In the genomic region with DNA sequence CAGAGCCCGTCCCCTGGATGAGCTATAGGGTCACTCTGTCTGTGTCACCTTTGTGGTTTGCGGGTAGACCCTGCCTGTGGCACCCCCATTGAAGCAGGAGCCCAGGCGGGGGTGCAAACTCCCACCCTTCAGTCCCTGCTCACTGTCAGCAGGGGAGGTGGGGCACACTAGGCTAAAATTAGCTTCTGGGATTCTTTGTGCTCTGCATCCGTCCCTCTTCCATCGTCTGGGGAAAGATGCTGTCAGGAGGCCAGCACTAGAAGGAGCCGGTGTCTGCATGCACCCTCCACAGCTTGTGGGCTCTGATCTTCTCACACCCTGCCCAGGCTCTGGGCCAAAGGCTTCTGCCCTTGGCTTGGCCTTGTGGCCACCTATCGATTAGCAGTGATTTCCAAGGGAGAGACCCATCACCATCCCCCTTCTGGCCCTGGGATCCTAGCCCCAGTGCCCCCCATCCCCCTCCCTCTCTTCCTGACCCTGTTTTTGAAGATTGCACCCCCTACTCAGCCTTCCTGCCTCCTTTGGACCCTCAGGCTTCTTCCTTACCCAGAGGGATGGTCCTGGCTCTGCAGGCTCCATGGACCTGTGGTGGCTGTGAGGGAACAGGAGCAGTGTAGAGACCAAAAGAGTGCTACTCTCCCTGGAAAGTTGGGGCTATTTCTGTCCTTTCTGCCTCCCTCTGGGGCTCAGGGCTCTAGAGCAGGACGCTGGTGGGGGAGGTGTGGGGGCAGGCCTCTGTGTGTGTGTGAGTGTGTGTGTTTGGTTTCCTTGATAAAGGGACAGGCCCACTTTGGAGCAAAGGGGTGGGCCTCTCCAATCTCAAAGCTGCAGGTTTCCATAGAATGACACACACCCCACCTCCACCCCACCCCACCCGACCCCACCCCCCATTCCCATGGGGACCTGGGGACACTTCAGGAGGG, we compare ENCODE assay signal across 14 mouse cellular contexts. TPM values are rescaled to one million over a fixed set of nuclear protein-coding genes. Genes with fewer than 3 reads are reported as not detected.
DNase-seq lines count a peak whose midpoint lies in the region; ATAC-seq and TF ChIP-seq lines count a peak whose summit lies in the region.
"Had no signal": no experiment of that assay in that cellular context is flagged by ENCODE, and none has a peak within 500 bp of the region (broad histone marks: within the 10 kb centered on the region; RNA-seq: fewer than 3 reads in every experiment).

No protein-coding gene starts in this region.

- no peaks in the 10 kb centered on the region for H3K79me2 ChIP-seq in CH12.LX (replicated peaks; ENCODE audit: control insufficient read depth, extremely low read depth, insufficient read depth, poor library complexity, severe bottlenecking)

- TF ChIP-seq CTCF in CH12.LX (conservative IDR thresholded peaks at IDR 0.05 in 1 of 2, IDR thresholded peaks at IDR 0.05 in 1 of 2; ENCODE audit: low read depth in 2 of 2, low read length in 2 of 2): no peak
- TF ChIP-seq CTCF in layer of hippocampus, adult 2 months (conservative IDR thresholded peaks at IDR 0.05): no peak

- no peak overlapping the region for H3K9ac ChIP-seq in hindbrain, embryonic 16.5 days (ENCODE audit: low read depth, low read length)
- no peak overlapping the region for H3K9ac ChIP-seq in CH12.LX (ENCODE audit: insufficient read depth, low read depth)

- peak overlapping the region; percentile 21; the same call in 1 of the 2 replicates for H3K4me3 ChIP-seq in hindbrain, embryonic 10.5 days
- H3K4me3 ChIP-seq in hindbrain, embryonic 16.5 days (ENCODE audit: low read length): no peak overlapping the region
- H3K4me3 ChIP-seq in CH12.LX (replicated peaks in 1 of 3; ENCODE audit: low read depth in 2 of 3, low read length in 2 of 3, poor library complexity in 1 of 3): no peak overlapping the region
- no peak overlapping the region for H3K4me3 ChIP-seq in layer of hippocampus, adult 2 months

- no peak for ATAC-seq in hindbrain, embryonic 16.5 days

- peak overlapping the region; percentile 73 for H3K27ac ChIP-seq in hindbrain, embryonic 10.5 days
- H3K27ac ChIP-seq in hindbrain, embryonic 16.5 days (ENCODE audit: low read depth, low read length): no peak overlapping the region
- no peak overlapping the region for H3K27ac ChIP-seq in CH12.LX (ENCODE audit: insufficient read depth, low read depth)
- no peak overlapping the region for H3K27ac ChIP-seq in layer of hippocampus, adult 2 months

- H3K4me1 ChIP-seq in hindbrain, embryonic 10.5 days (replicated peaks): peaks cover 28% of the 10 kb centered on the region
- no peaks in the 10 kb centered on the region for H3K4me1 ChIP-seq in hindbrain, embryonic 16.5 days (ENCODE audit: control insufficient read depth, insufficient read depth, low read depth, low read length)
- peaks cover 5 to 21% of the 10 kb centered on the region in 2 experiments for H3K4me1 ChIP-seq in CH12.LX (ENCODE audit: control insufficient read depth in 1 of 2, insufficient read depth in 2 of 2)

- H3K36me3 ChIP-seq in hindbrain, embryonic 10.5 days: no peaks in the 10 kb centered on the region
- H3K36me3 ChIP-seq in hindbrain, embryonic 16.5 days (ENCODE audit: control insufficient read depth, insufficient read depth, low read length): no peaks in the 10 kb centered on the region
- no peaks in the 10 kb centered on the region for H3K36me3 ChIP-seq in CH12.LX (replicated peaks in 1 of 2; ENCODE audit: control insufficient read depth in 1 of 2, insufficient read depth in 1 of 2, low read length in 1 of 2)

- peaks cover 28% of the 10 kb centered on the region for H3K27me3 ChIP-seq in hindbrain, embryonic 10.5 days (ENCODE audit: insufficient read depth, poor library complexity, severe bottlenecking)
- peaks cover 7% of the 10 kb centered on the region for H3K27me3 ChIP-seq in hindbrain, embryonic 16.5 days (replicated peaks; ENCODE audit: control insufficient read depth, insufficient read depth, low read length)
- peaks cover 7% of the 10 kb centered on the region for H3K27me3 ChIP-seq in CH12.LX (replicated peaks)

- in situ Hi-C loops in CH12.LX (cut with MboI; ENCODE audit: low pct_ligation_motif_present, low pct_unique_long_range_greater_than_20kb, low sequenced_read_pairs): loop anchor here (5.0 kb wide), 1 partner anchor 36 kb away; no protein-coding TSS in a partner anchor

- dilution Hi-C loops in CH12.LX (cut with MboI; ENCODE audit: extremely low pct_ligation_motif_present, extremely low pct_unique_long_range_greater_than_20kb, low sequenced_read_pairs): no loop called here

- no peak for TF ChIP-seq RAD21 in CH12.LX (IDR thresholded peaks at IDR 0.05; ENCODE audit: low read depth, low read length)

- 42% methylated on average over 9 of the region's 9 CpGs for WGBS in hindbrain, embryonic 10.5 days
- 55% methylated on average over 9 of the region's 9 CpGs for WGBS in hindbrain, embryonic 16.5 days

- no peak for DNase-seq in hindbrain, embryonic 10.5 days (ENCODE audit: low spot score)
- DNase-seq in CH12.LX (ENCODE audit: extremely low read depth) (peak; percentile 14), liver (peak; percentile 91)
- peak; percentile 62 for DNase-seq in c-Kit-positive CD71-positive TER-119-negative erythroid progenitor cells, embryonic 14.5 days (ENCODE audit: low read depth)
- no peak for DNase-seq in layer of hippocampus, adult 2 months (ENCODE audit: low spot score in 2 of 2)
- DNase-seq in left cerebral cortex, adult 8-10 months (ENCODE audit: low spot score in 2 of 2): no peak
- DNase-seq in B cell, adult 2 months: no peak
- DNase-seq: layer of hippocampus, postnatal 36 days; lung, adult 2 months; midbrain, embryonic 14.5 days; thymus, postnatal 4 days had no signal

- no peak for TF ChIP-seq EP300 in CH12.LX (IDR thresholded peaks at IDR 0.05; ENCODE audit: low read length)

- no peaks in the 10 kb centered on the region for H3K9me3 ChIP-seq in hindbrain, embryonic 10.5 days
- H3K9me3 ChIP-seq in hindbrain, embryonic 16.5 days (ENCODE audit: control insufficient read depth, low read length): no peaks in the 10 kb centered on the region
- no peaks in the 10 kb centered on the region for H3K9me3 ChIP-seq in CH12.LX (replicated peaks; ENCODE audit: low read length)

- no peak for TF ChIP-seq POLR2A in CH12.LX (IDR thresholded peaks at IDR 0.05; ENCODE audit: low read depth, low read length)

- no peak overlapping the region for H3K4me2 ChIP-seq in hindbrain, embryonic 16.5 days (ENCODE audit: low read length)
- H3K4me2 ChIP-seq in CH12.LX (ENCODE audit: insufficient read depth, low read depth, poor library complexity, severe bottlenecking): no peak overlapping the region

TF ChIP-seq in CH12.LX, 34 proteins besides CTCF, POLR2A, EP300 and RAD21:
- TF ChIP-seq ZC3H11A (IDR thresholded peaks at IDR 0.05; ENCODE audit: low read depth, low read length): no peak
- no peak for TF ChIP-seq MYC (IDR thresholded peaks at IDR 0.05; ENCODE audit: low read depth, low read length)
- TF ChIP-seq MAX (IDR thresholded peaks at IDR 0.05; ENCODE audit: low read length): no peak
- no peak for TF ChIP-seq NELFE (IDR thresholded peaks at IDR 0.05; ENCODE audit: low read depth, low read length)
- TF ChIP-seq MEF2A (IDR thresholded peaks at IDR 0.05; ENCODE audit: borderline replicate concordance, low read depth, low read length): no peak
- TF ChIP-seq UBTF (IDR thresholded peaks at IDR 0.05; ENCODE audit: low read depth, low read length): no peak
- TF ChIP-seq IRF4 (IDR thresholded peaks at IDR 0.05; ENCODE audit: low read depth, low read length): no peak
TF ChIP-seq in CH12.LX: peak in this region for 0.

RNA-seq across cellular contexts. Expression of a gene that starts 7.8 kb away (rescaled TPM):
- polyA plus RNA-seq in hindbrain, embryonic 10.5 days (2016; fragmentation: Nextera tagmentation; extraction: Ambion mirVana): 2.3 and 3.0 TPM in 2 replicates
- 0.72 and 0.90 TPM in 2 replicates for polyA plus RNA-seq in hindbrain, embryonic 16.5 days (2015; fragmentation: Nextera tagmentation; extraction: Ambion mirVana)
- not detected in 2 replicates for total RNA-seq in CH12.LX (2012; rRNA removed)
- 0.08 TPM in 1 of 2 replicates, not detected in the other for total RNA-seq in CH12.LX (2014; rRNA removed)
- polyA plus RNA-seq in CH12.LX (2012; ENCODE audit: insufficient read length, low read depth): 0.05 TPM in 1 of 2 replicates, not detected in the other
- under 1 TPM in 1 of 2 experiments, not detected in 1; 0.26 TPM for total RNA-seq in layer of hippocampus, adult 2 months (2021)
- total RNA-seq in left cerebral cortex, adult 8-10 months (2022): 1 to 10 TPM in 2 of 4 experiments, under 1 TPM in 2; 0.96 to 1.2 (median 1.0) TPM

RNA-seq across cellular contexts. Expression of a gene that starts 32.4 kb away (rescaled TPM):
- polyA plus RNA-seq in hindbrain, embryonic 10.5 days (2016; fragmentation: Nextera tagmentation; extraction: Ambion mirVana): not detected in 2 replicates
- polyA plus RNA-seq in hindbrain, embryonic 16.5 days (2015; fragmentation: Nextera tagmentation; extraction: Ambion mirVana): not detected in 2 replicates
- total RNA-seq in CH12.LX (2012; rRNA removed) (0.08 TPM in 1 of 2 replicates, not detected in the other), CH12.LX (2014; rRNA removed) (not detected in 2 replicates)
- polyA plus RNA-seq in CH12.LX (2012; ENCODE audit: insufficient read length, low read depth): not detected in 2 replicates
- total RNA-seq in layer of hippocampus, adult 2 months (2021): not detected
- total RNA-seq in left cerebral cortex, adult 8-10 months (2022): not detected
- total RNA-seq: ES-E14; layer of hippocampus, postnatal 36 days had no signal
- polyA plus RNA-seq: brain, embryonic 14.5 days; lung, adult 2 months; midbrain, embryonic 14.5 days had no signal

RNA-seq across cellular contexts. Expression of a gene that starts 34.9 kb away (rescaled TPM):
- polyA plus RNA-seq in hindbrain, embryonic 10.5 days (2016; fragmentation: Nextera tagmentation; extraction: Ambion mirVana): 5.2 and 5.7 TPM in 2 replicates
- 14.9 and 17.1 TPM in 2 replicates for polyA plus RNA-seq in hindbrain, embryonic 16.5 days (2015; fragmentation: Nextera tagmentation; extraction: Ambion mirVana)
- total RNA-seq in CH12.LX (2012; rRNA removed): 57.8 and 71.0 TPM in 2 replicates
- total RNA-seq in CH12.LX (2014; rRNA removed): 96.6 and 107 TPM in 2 replicates
- polyA plus RNA-seq in CH12.LX (2012; ENCODE audit: insufficient read length, low read depth): 68.5 and 81.5 TPM in 2 replicates
- 1 to 10 TPM; 1.6 to 2.0 TPM for total RNA-seq in layer of hippocampus, adult 2 months (2021)
- total RNA-seq in left cerebral cortex, adult 8-10 months (2022): 1 to 10 TPM; 2.4 to 3.3 (median 2.5) TPM

RNA-seq across cellular contexts. Expression of a gene that starts 54.2 kb away (rescaled TPM):
- polyA plus RNA-seq in hindbrain, embryonic 10.5 days (2016; fragmentation: Nextera tagmentation; extraction: Ambion mirVana): 0.10 and 0.24 TPM in 2 replicates
- polyA plus RNA-seq in hindbrain, embryonic 16.5 days (2015; fragmentation: Nextera tagmentation; extraction: Ambion mirVana): 0.25 and 0.28 TPM in 2 replicates
- 0.17 and 0.21 TPM in 2 replicates for total RNA-seq in CH12.LX (2012; rRNA removed)
- 0.19 TPM in 2 replicates for total RNA-seq in CH12.LX (2014; rRNA removed)
- 0.45 and 0.63 TPM in 2 replicates for polyA plus RNA-seq in CH12.LX (2012; ENCODE audit: insufficient read length, low read depth)
- total RNA-seq in layer of hippocampus, adult 2 months (2021): under 1 TPM; 0.12 to 0.31 TPM
- total RNA-seq in left cerebral cortex, adult 8-10 months (2022): under 1 TPM; 0.27 to 0.63 (median 0.39) TPM

Comparison
In these comparisons a context has a peak if more than half of its experiments do, and no peak if none do; other contexts are left out.
1. DNase-seq: peak in CH12.LX (single experiment), c-Kit-positive CD71-positive TER-119-negative erythroid progenitor cells, embryonic 14.5 days (single experiment) and liver (single experiment); none in hindbrain, embryonic 10.5 days (single experiment), layer of hippocampus, adult 2 months (0 of 2), left cerebral cortex, adult 8-10 months (0 of 2) and B cell, adult 2 months (0 of 2).
2. RNA of a gene that starts 34.9 kb away (total RNA-seq): 57.8 to 107 TPM in CH12.LX; 2.4 to 3.3 TPM in left cerebral cortex, adult 8-10 months and 1.6 to 2.0 TPM in layer of hippocampus, adult 2 months; every median in the first group is over 10 times any median in the second.